Mouse (Mus musculus): ENCODE measurements around the gene Gcnt1.

GRCm38 (mm10) chr19:17368557-17368956, 4.1 kb downstream of the Gcnt1 start:
- TF ChIP-seq POLR2A (IDR thresholded peaks at IDR 0.05; ENCODE audit: low read depth, low read length) (no peak), CTCF (conservative IDR thresholded peaks at IDR 0.05; ENCODE audit: insufficient read depth, insufficient read length, low read depth, low read length) (no peak)

Data from kidney, adult 2 months (tissue).